Mouse (Mus musculus): ENCODE measurements at regions not wholly inside any gene's neighbourhood (a gene's known extent, or its start where the extent isn't known, plus 50 kb on each side); places are given as distances from the start of the nearest gene placed in this dataset.

GRCm38 (mm10) chrX:81732506-81732905 is 274.6 kb upstream of the 4930595M18Rik start:
- DNase-seq (ENCODE audit: low spot score in 2 of 2): no peak
- intact Hi-C loops (cut with DNase I): no loop called here

GRCm38 (mm10) chrX:81729796-81730195 is 271.9 kb upstream of the 4930595M18Rik start:
- intact Hi-C loops (cut with DNase I): no loop called here
- DNase-seq (ENCODE audit: low spot score in 2 of 2): no peak

- intact Hi-C loops (cut with DNase I): loop anchor here (10.0 kb wide), 1 partner anchor 611 kb away; no protein-coding TSS in a partner anchor
- DNase-seq (ENCODE audit: low spot score in 2 of 2): peak in 1 of 2 experiments; percentile 53
Observed at GRCm38 (mm10) chrX:81704023-81704422, 246.1 kb upstream of the 4930595M18Rik start.
